Mouse (Mus musculus): Measurements from ENCODE around the gene Crocc2.

The Crocc2 gene

GRCm38 (mm10) chr1:93271751-93272150 is 103.2 kb downstream of the Crocc2 start:
- no peak for DNase-seq (ENCODE audit: low spot score in 2 of 2)

GRCm38 (mm10) chr1:93272409-93272821 is 103.9 kb downstream of the Crocc2 start:
- no peak for DNase-seq (ENCODE audit: low spot score in 2 of 2)

GRCm38 (mm10) chr1:93275561-93275960 is 107.0 kb downstream of the Crocc2 start:
- no peak for DNase-seq (ENCODE audit: low spot score in 2 of 2)

GRCm38 (mm10) chr1:93277041-93277440 is 108.5 kb downstream of the Crocc2 start:
- DNase-seq (ENCODE audit: low spot score in 2 of 2) = no peak
